Mouse (Mus musculus): ENCODE measurements around the gene Gm14214. TPM values are rescaled to one million over a fixed set of nuclear protein-coding genes. Genes with fewer than 3 reads are reported as not detected.

Gm14214 gene
- polyA plus RNA-seq, 1 experiment: not detected

- DNase-seq: no peak
- H3K4me1 ChIP-seq (ENCODE audit: control insufficient read depth, insufficient read depth, low read length): no peaks in the 10 kb centered on the region
- TF ChIP-seq CTCF (IDR thresholded peaks at IDR 0.05; ENCODE audit: borderline replicate concordance, insufficient read depth, low read depth, low read length) (no peak), POLR2A (IDR thresholded peaks at IDR 0.05; ENCODE audit: borderline replicate concordance, insufficient read depth, low read length) (no peak)
- no peak overlapping the region for H3K27ac ChIP-seq (ENCODE audit: insufficient read depth, low read length)
- no peak overlapping the region for H3K4me3 ChIP-seq (replicated peaks; ENCODE audit: insufficient read depth, low read depth, low read length)
- WGBS: 92% methylated on average over 6 of the region's 6 CpGs
- H3K27me3 ChIP-seq (ENCODE audit: control insufficient read depth, insufficient read depth, low read length): no peaks in the 10 kb centered on the region
Observed at GRCm38 (mm10) chr2:154767051-154767450, 2.8 kb downstream of the Gm14214 start.

GRCm38 (mm10) chr2:154765554-154766008 is 4.2 kb downstream of the Gm14214 start:
- TF ChIP-seq POLR2A (IDR thresholded peaks at IDR 0.05; ENCODE audit: borderline replicate concordance, insufficient read depth, low read length) (no peak), CTCF (IDR thresholded peaks at IDR 0.05; ENCODE audit: borderline replicate concordance, insufficient read depth, low read depth, low read length) (no peak)
- WGBS: 83% methylated on average over 8 of the region's 8 CpGs
- H3K4me3 ChIP-seq (replicated peaks; ENCODE audit: insufficient read depth, low read depth, low read length): no peak overlapping the region
- H3K27ac ChIP-seq (ENCODE audit: insufficient read depth, low read length): no peak overlapping the region
- H3K27me3 ChIP-seq (ENCODE audit: control insufficient read depth, insufficient read depth, low read length): no peaks in the 10 kb centered on the region
- no peaks in the 10 kb centered on the region for H3K4me1 ChIP-seq (ENCODE audit: control insufficient read depth, insufficient read depth, low read length)
- no peak for DNase-seq

- 90% methylated on average over 9 of the region's 9 CpGs for WGBS
- no peak for DNase-seq
- no peak overlapping the region for H3K27ac ChIP-seq (ENCODE audit: insufficient read depth, low read length)
- H3K4me1 ChIP-seq (ENCODE audit: control insufficient read depth, insufficient read depth, low read length): no peaks in the 10 kb centered on the region
- H3K27me3 ChIP-seq (ENCODE audit: control insufficient read depth, insufficient read depth, low read length): no peaks in the 10 kb centered on the region
- H3K4me3 ChIP-seq (replicated peaks; ENCODE audit: insufficient read depth, low read depth, low read length): no peak overlapping the region
- TF ChIP-seq POLR2A (IDR thresholded peaks at IDR 0.05; ENCODE audit: borderline replicate concordance, insufficient read depth, low read length) (no peak), CTCF (IDR thresholded peaks at IDR 0.05; ENCODE audit: borderline replicate concordance, insufficient read depth, low read depth, low read length) (peak; percentile 21; the same call in 1 of the 2 replicates)
Observed at GRCm38 (mm10) chr2:154764828-154765497, 4.9 kb downstream of the Gm14214 start.

- WGBS: 69% methylated on average over 3 of the region's 3 CpGs
- Histone ChIP-seq H3K4me3 (replicated peaks; ENCODE audit: insufficient read depth, low read depth, low read length) (no peak overlapping the region), H3K4me1 (ENCODE audit: control insufficient read depth, insufficient read depth, low read length) (no peaks in the 10 kb centered on the region), H3K27me3 (ENCODE audit: control insufficient read depth, insufficient read depth, low read length) (no peaks in the 10 kb centered on the region), H3K27ac (ENCODE audit: insufficient read depth, low read length) (no peak overlapping the region)
- DNase-seq: no peak
- no peak for TF ChIP-seq POLR2A (IDR thresholded peaks at IDR 0.05; ENCODE audit: borderline replicate concordance, insufficient read depth, low read length)
- TF ChIP-seq CTCF (IDR thresholded peaks at IDR 0.05; ENCODE audit: borderline replicate concordance, insufficient read depth, low read depth, low read length): no peak
Observed at GRCm38 (mm10) chr2:154763226-154763625, 6.6 kb downstream of the Gm14214 start.

GRCm38 (mm10) chr2:154758454-154758853 is 11.4 kb downstream of the Gm14214 start:
- Histone ChIP-seq H3K4me3 (replicated peaks; ENCODE audit: insufficient read depth, low read depth, low read length) (no peak overlapping the region), H3K27ac (ENCODE audit: insufficient read depth, low read length) (no peak overlapping the region), H3K4me1 (ENCODE audit: control insufficient read depth, insufficient read depth, low read length) (no peaks in the 10 kb centered on the region), H3K27me3 (ENCODE audit: control insufficient read depth, insufficient read depth, low read length) (no peaks in the 10 kb centered on the region)
- DNase-seq: no peak
- TF ChIP-seq POLR2A (IDR thresholded peaks at IDR 0.05; ENCODE audit: borderline replicate concordance, insufficient read depth, low read length): no peak
- TF ChIP-seq CTCF (IDR thresholded peaks at IDR 0.05; ENCODE audit: borderline replicate concordance, insufficient read depth, low read depth, low read length): no peak
- WGBS: 88% methylated on average over 1 of the region's 1 CpGs

- Histone ChIP-seq H3K27me3 (ENCODE audit: control insufficient read depth, insufficient read depth, low read length) (no peaks in the 10 kb centered on the region), H3K4me1 (ENCODE audit: control insufficient read depth, insufficient read depth, low read length) (no peaks in the 10 kb centered on the region), H3K4me3 (replicated peaks; ENCODE audit: insufficient read depth, low read depth, low read length) (no peak overlapping the region), H3K27ac (ENCODE audit: insufficient read depth, low read length) (no peak overlapping the region)
- DNase-seq: no peak
- TF ChIP-seq CTCF (IDR thresholded peaks at IDR 0.05; ENCODE audit: borderline replicate concordance, insufficient read depth, low read depth, low read length): no peak
- TF ChIP-seq POLR2A (IDR thresholded peaks at IDR 0.05; ENCODE audit: borderline replicate concordance, insufficient read depth, low read length): no peak
- 90% methylated on average over 5 of the region's 5 CpGs for WGBS
Observed at GRCm38 (mm10) chr2:154757691-154758090, 12.1 kb downstream of the Gm14214 start.

GRCm38 (mm10) chr2:154755791-154756190 is 14.0 kb downstream of the Gm14214 start:
- no peak for DNase-seq
- no peaks in the 10 kb centered on the region for H3K4me1 ChIP-seq (ENCODE audit: control insufficient read depth, insufficient read depth, low read length)
- 74% methylated on average over 6 of the region's 6 CpGs for WGBS
- H3K27me3 ChIP-seq (ENCODE audit: control insufficient read depth, insufficient read depth, low read length): no peaks in the 10 kb centered on the region
- H3K4me3 ChIP-seq (replicated peaks; ENCODE audit: insufficient read depth, low read depth, low read length): no peak overlapping the region
- TF ChIP-seq POLR2A (IDR thresholded peaks at IDR 0.05; ENCODE audit: borderline replicate concordance, insufficient read depth, low read length): no peak
- TF ChIP-seq CTCF (IDR thresholded peaks at IDR 0.05; ENCODE audit: borderline replicate concordance, insufficient read depth, low read depth, low read length): peak; percentile 36; the same call in 1 of the 2 replicates
- H3K27ac ChIP-seq (ENCODE audit: insufficient read depth, low read length): no peak overlapping the region

- Histone ChIP-seq H3K4me1 (ENCODE audit: control insufficient read depth, insufficient read depth, low read length) (no peaks in the 10 kb centered on the region), H3K4me3 (replicated peaks; ENCODE audit: insufficient read depth, low read depth, low read length) (no peak overlapping the region)
- WGBS: 95% methylated on average over 2 of the region's 2 CpGs
Observed at GRCm38 (mm10) chr2:154754068-154754560, 15.7 kb downstream of the Gm14214 start.

More at GRCm38 (mm10) chr2:154754068-154754560, 15.7 kb downstream of the Gm14214 start:
- H3K27ac ChIP-seq (ENCODE audit: insufficient read depth, low read length): no peak overlapping the region
- H3K27me3 ChIP-seq (ENCODE audit: control insufficient read depth, insufficient read depth, low read length): no peaks in the 10 kb centered on the region
- no peak for DNase-seq
- no peak for TF ChIP-seq CTCF (IDR thresholded peaks at IDR 0.05; ENCODE audit: borderline replicate concordance, insufficient read depth, low read depth, low read length)
- no peak for TF ChIP-seq POLR2A (IDR thresholded peaks at IDR 0.05; ENCODE audit: borderline replicate concordance, insufficient read depth, low read length)
